Mouse (Mus musculus): Measurements from ENCODE around the gene Mfsd11.

DNA sequence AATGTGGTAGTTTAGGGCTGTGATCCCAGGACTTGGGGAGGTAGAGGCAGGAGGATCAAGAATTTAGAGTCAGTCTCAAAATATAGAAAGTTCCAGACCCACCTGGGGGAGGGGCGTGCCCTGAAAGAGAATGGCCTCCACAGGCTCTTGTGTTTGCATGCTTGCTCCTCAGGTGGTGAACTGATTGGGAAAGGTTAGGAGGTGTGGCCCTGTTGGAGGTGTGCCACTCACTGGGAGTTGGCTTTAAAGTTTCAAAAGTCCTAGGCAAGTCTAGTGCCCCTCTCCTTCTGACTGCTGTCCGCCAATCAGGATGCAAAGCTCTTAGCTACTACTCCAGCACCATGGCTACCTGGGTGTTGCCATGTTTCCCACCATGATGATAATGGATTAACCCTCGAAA, 63.0 kb downstream of the Mfsd11 start:
- no peak for TF ChIP-seq POLR2A (IDR thresholded peaks at IDR 0.05; ENCODE audit: borderline replicate concordance, extremely low read depth, insufficient read depth, insufficient read length, poor library complexity, severe bottlenecking)
- no peak for TF ChIP-seq CTCF (IDR thresholded peaks at IDR 0.05; ENCODE audit: borderline replicate concordance, extremely low read depth, insufficient read depth, insufficient read length)
